Mouse (Mus musculus) midbrain, embryonic 12.5 days (tissue): ENCODE results near the gene Txk. TPM values are rescaled to one million over a fixed set of nuclear protein-coding genes. Genes with fewer than 3 reads are reported as not detected.

Experiments used
- ATAC-seq: fragments of 200-750 bp; cut with Nextera tagmentation; 2 replicates; pipeline ENCODE4 v1.8.0; 2017; ENCODE audit warnings: low read depth, moderate TSS enrichment, moderate library complexity; ENCODE audit not compliant: low FRiP score
- H3K27ac ChIP-seq: fragments of 300-500 bp; sonication (generic); replicated peaks from 2 replicates; pipeline ENCODE4 v1.5.1; 2016; ENCODE audit warnings: mild to moderate bottlenecking
- H3K27me3 ChIP-seq: fragments of 300-500 bp; sonication (generic); 2 replicates; pipeline ENCODE4 v1.6.1; 2016; ENCODE audit warnings: mild to moderate bottlenecking
- H3K36me3 ChIP-seq: fragments of 300-500 bp; sonication (generic); 2 replicates; pipeline ENCODE4 v1.6.1; 2016
- H3K4me1 ChIP-seq: fragments of 300-500 bp; sonication (generic); 2 replicates; pipeline ENCODE4 v1.6.1; 2016
- H3K4me2 ChIP-seq: fragments of 300-500 bp; sonication (generic); replicated peaks from 2 replicates; pipeline ENCODE4 v1.6.1; 2016; ENCODE audit warnings: mild to moderate bottlenecking, moderate library complexity
- H3K4me3 ChIP-seq: fragments of 300-500 bp; sonication (generic); 2 replicates; pipeline ENCODE4 v1.5.1; 2016; ENCODE audit warnings: mild to moderate bottlenecking
- H3K9ac ChIP-seq: fragments of 300-500 bp; sonication (generic); replicated peaks from 2 replicates; pipeline ENCODE4 v1.6.1; 2016; ENCODE audit warnings: mild to moderate bottlenecking, moderate library complexity
- H3K9me3 ChIP-seq: fragments of 300-500 bp; sonication (generic); 2 replicates; pipeline ENCODE4 v1.6.1; 2016; ENCODE audit warnings: mild to moderate bottlenecking
- WGBS: fragments of 180-500 bp; shearing (Covaris S2); methylation state at CpG from one replicate; pipeline ENCODE4 v1.1.7; 2016; 5-methylcytosine and 5-hydroxymethylcytosine counted together
- polyA plus RNA-seq: library from polyadenylated mRNA; unstranded; fragments of >200 nt; fragmentation: Nextera tagmentation; extraction: Ambion mirVana; gene quantifications from 2 replicates; pipeline ENCODE4 v1.2.1, GENCODE M21; 2016

Gene Txk
- polyA plus RNA-seq, 1 experiment from 2014 or later: 0.08 TPM

GRCm38 (mm10) chr5:72748659-72749265 is 3.8 kb downstream of the Txk start:
- Histone ChIP-seq H3K9me3 (no peaks in the 10 kb centered on the region), H3K4me3 (no peak overlapping the region), H3K27me3 (no peaks in the 10 kb centered on the region), H3K4me1 (0 out of 2 replicates have a peak, but pooled peaks cover 3% of the 10 kb centered on the region), H3K4me2 (no peak overlapping the region), H3K27ac (no peak overlapping the region), H3K36me3 (no peaks in the 10 kb centered on the region), H3K9ac (no peak overlapping the region)
- 75% methylated on average over 7 of the region's 7 CpGs for WGBS
- no peak for ATAC-seq

GRCm38 (mm10) chr5:72747384-72747783 is 5.2 kb downstream of the Txk start:
- Histone ChIP-seq H3K27ac (no peak overlapping the region), H3K4me1 (0 out of 2 replicates have a peak, but pooled peaks cover 3% of the 10 kb centered on the region), H3K4me2 (no peak overlapping the region), H3K27me3 (no peaks in the 10 kb centered on the region), H3K9me3 (no peaks in the 10 kb centered on the region), H3K36me3 (no peaks in the 10 kb centered on the region), H3K4me3 (no peak overlapping the region), H3K9ac (no peak overlapping the region)
- 78% methylated on average over 4 of the region's 4 CpGs for WGBS
- no peak for ATAC-seq

DNA sequence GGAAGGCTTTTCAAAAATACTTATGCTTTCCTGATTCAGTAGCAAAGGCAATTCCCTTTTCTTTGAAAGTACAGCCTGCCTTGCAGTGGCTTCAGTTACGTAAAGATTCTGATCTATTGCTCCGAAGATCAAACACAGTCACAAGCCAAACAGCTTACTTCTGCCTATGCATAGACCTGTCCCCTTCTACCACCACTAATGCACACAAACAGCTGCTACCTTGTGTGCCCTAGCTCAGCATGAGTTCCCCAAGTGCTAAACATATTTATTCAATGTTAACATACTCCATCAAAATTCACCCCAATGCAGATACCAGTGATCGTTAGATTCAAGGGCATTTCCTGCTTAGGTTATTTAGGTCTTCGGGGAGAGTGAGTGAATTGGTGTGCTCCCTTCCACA is 6.1 kb downstream of the Txk start:
- H3K36me3 ChIP-seq: no peaks in the 10 kb centered on the region
- no peak overlapping the region for H3K4me2 ChIP-seq
- WGBS: 89% methylated on average over 4 of the region's 4 CpGs
- H3K4me1 ChIP-seq: 0 out of 2 replicates have a peak, but pooled peaks cover 3% of the 10 kb centered on the region
- no peaks in the 10 kb centered on the region for H3K27me3 ChIP-seq
- H3K27ac ChIP-seq: no peak overlapping the region
- H3K9ac ChIP-seq: no peak overlapping the region
- no peak overlapping the region for H3K4me3 ChIP-seq
- H3K9me3 ChIP-seq: no peaks in the 10 kb centered on the region
- no peak for ATAC-seq

GRCm38 (mm10) chr5:72743103-72743502 is 9.5 kb downstream of the Txk start:
- Histone ChIP-seq H3K27me3 (no peaks in the 10 kb centered on the region), H3K27ac (no peak overlapping the region), H3K4me3 (no peak overlapping the region), H3K9ac (no peak overlapping the region), H3K4me1 (no peaks in the 10 kb centered on the region), H3K36me3 (no peaks in the 10 kb centered on the region), H3K4me2 (no peak overlapping the region), H3K9me3 (no peaks in the 10 kb centered on the region)
- ATAC-seq: no peak
- 94% methylated on average over 6 of the region's 6 CpGs for WGBS

DNA sequence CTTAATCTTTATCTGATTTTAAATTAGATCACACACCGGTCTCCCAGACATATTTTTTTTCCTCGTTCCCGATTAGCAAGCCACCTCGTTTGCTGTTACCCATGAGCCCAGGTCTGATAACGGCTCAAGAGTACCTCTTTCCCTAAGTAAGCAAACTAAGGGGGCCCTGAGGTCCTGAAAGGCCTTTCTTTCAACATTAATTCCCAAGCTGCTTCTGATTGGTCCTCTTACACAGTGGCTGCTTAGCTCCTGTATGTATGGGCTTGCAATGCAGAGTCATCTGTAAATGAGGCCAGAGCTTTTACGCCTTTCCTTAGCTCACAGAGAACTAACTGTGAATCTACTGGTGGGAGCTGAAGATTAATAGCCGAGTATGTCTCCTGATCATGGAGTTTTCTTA is 15.7 kb downstream of the Txk start:
- H3K4me2 ChIP-seq: no peak overlapping the region
- H3K27ac ChIP-seq: no peak overlapping the region
- H3K4me3 ChIP-seq: no peak overlapping the region
- H3K4me1 ChIP-seq: no peaks in the 10 kb centered on the region
- no peaks in the 10 kb centered on the region for H3K36me3 ChIP-seq
- H3K27me3 ChIP-seq: no peaks in the 10 kb centered on the region
- ATAC-seq: no peak
- 76% methylated on average over 7 of the region's 7 CpGs for WGBS
- H3K9me3 ChIP-seq: no peaks in the 10 kb centered on the region
- H3K9ac ChIP-seq: no peak overlapping the region

- Histone ChIP-seq H3K4me1 (no peaks in the 10 kb centered on the region), H3K9me3 (no peaks in the 10 kb centered on the region), H3K4me2 (no peak overlapping the region), H3K4me3 (no peak overlapping the region), H3K27ac (no peak overlapping the region), H3K9ac (no peak overlapping the region), H3K27me3 (no peaks in the 10 kb centered on the region), H3K36me3 (no peaks in the 10 kb centered on the region)
- ATAC-seq: no peak
- WGBS: 90% methylated on average over 8 of the region's 8 CpGs
Measured at GRCm38 (mm10) chr5:72736437-72736836, 16.1 kb downstream of the Txk start.

GRCm38 (mm10) chr5:72735763-72736162 is 16.8 kb downstream of the Txk start:
- Histone ChIP-seq H3K27ac (no peak overlapping the region), H3K4me3 (no peak overlapping the region), H3K36me3 (no peaks in the 10 kb centered on the region), H3K4me1 (no peaks in the 10 kb centered on the region), H3K9me3 (no peaks in the 10 kb centered on the region), H3K27me3 (no peaks in the 10 kb centered on the region), H3K4me2 (no peak overlapping the region), H3K9ac (no peak overlapping the region)
- ATAC-seq: no peak
- WGBS: 66% methylated on average over 7 of the region's 7 CpGs

DNA sequence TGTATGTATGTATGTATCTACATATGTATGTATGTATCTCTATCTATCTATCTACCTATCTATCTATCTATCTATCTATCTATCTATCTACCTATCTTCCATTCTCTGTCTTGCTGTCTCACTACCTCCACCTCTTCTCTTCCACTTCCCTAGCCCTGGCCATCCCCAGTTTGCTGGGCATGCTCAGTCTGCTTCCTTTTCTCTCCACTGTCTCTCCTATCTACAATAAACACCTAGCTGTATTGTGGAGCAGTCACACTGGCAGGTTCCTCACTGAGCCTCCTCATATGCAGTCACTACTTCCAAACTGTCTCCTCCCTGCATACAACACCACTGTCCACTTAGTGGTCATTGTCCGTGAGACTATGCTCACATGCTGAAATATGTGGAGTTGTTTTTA is 19.7 kb downstream of the Txk start:
- no peak overlapping the region for H3K4me2 ChIP-seq
- H3K4me1 ChIP-seq: no peaks in the 10 kb centered on the region
- H3K36me3 ChIP-seq: no peaks in the 10 kb centered on the region
- H3K4me3 ChIP-seq: no peak overlapping the region
- 83% methylated on average over 1 of the region's 1 CpGs for WGBS
- H3K9me3 ChIP-seq: no peaks in the 10 kb centered on the region
- H3K9ac ChIP-seq: no peak overlapping the region
- ATAC-seq: no peak
- no peak overlapping the region for H3K27ac ChIP-seq
- H3K27me3 ChIP-seq: no peaks in the 10 kb centered on the region

DNA sequence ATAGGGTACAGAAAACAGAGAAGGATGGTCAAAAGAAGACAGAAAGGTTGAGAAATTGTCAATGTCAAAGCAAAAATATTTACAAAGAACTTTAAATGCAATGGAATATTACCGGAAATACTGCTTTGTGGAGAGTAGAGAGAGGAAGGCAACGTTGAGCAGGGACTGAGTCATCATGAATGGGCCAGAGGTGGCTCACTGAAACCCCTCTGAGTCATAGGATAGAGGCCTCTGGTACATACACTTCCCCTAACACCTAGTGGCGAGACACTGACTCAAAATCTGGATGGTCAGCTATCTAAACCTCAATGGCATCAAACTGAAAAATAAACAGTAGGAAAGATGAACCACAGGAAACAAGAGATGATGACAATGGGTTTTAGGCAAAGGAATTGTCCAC is 27.2 kb downstream of the Txk start:
- no peak for ATAC-seq
- no peak overlapping the region for H3K4me3 ChIP-seq
- H3K4me2 ChIP-seq: no peak overlapping the region
- H3K9me3 ChIP-seq: no peaks in the 10 kb centered on the region
- no peaks in the 10 kb centered on the region for H3K4me1 ChIP-seq
- no peak overlapping the region for H3K9ac ChIP-seq
- no peaks in the 10 kb centered on the region for H3K36me3 ChIP-seq
- H3K27ac ChIP-seq: no peak overlapping the region
- H3K27me3 ChIP-seq: no peaks in the 10 kb centered on the region
- WGBS: 82% methylated on average over 3 of the region's 3 CpGs

DNA sequence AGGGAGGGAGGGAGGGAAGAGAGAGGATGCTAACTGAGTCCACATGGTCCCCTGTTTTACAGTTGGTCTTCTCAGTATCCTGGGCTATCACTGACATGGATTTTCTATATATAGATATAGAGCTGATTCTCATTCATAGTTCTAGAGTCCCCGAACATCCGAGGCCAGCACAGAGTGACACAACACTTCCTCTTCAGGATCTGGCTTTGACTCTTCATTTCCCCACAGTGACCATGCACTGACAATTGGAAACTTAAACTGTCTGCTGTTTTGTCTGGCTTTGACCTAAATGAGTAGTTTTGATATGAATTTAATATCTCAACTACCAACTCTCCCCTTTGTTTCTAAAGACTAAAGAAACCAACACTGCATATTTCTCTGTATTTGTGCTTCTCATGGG is 29.1 kb downstream of the Txk start:
- Histone ChIP-seq H3K36me3 (no peaks in the 10 kb centered on the region), H3K27me3 (no peaks in the 10 kb centered on the region), H3K9ac (no peak overlapping the region), H3K4me3 (no peak overlapping the region), H3K4me1 (no peaks in the 10 kb centered on the region), H3K4me2 (no peak overlapping the region), H3K9me3 (no peaks in the 10 kb centered on the region), H3K27ac (no peak overlapping the region)
- 82% methylated on average over 2 of the region's 2 CpGs for WGBS
- no peak for ATAC-seq

GRCm38 (mm10) chr5:72720587-72720986 is 32.0 kb downstream of the Txk start:
- ATAC-seq: no peak
- H3K36me3 ChIP-seq: no peaks in the 10 kb centered on the region
- H3K4me2 ChIP-seq: no peak overlapping the region
- H3K4me1 ChIP-seq: no peaks in the 10 kb centered on the region
- H3K9me3 ChIP-seq: no peaks in the 10 kb centered on the region
- H3K4me3 ChIP-seq: no peak overlapping the region
- H3K9ac ChIP-seq: no peak overlapping the region
- no peaks in the 10 kb centered on the region for H3K27me3 ChIP-seq
- no peak overlapping the region for H3K27ac ChIP-seq
- WGBS: 64% methylated on average over 7 of the region's 7 CpGs

DNA sequence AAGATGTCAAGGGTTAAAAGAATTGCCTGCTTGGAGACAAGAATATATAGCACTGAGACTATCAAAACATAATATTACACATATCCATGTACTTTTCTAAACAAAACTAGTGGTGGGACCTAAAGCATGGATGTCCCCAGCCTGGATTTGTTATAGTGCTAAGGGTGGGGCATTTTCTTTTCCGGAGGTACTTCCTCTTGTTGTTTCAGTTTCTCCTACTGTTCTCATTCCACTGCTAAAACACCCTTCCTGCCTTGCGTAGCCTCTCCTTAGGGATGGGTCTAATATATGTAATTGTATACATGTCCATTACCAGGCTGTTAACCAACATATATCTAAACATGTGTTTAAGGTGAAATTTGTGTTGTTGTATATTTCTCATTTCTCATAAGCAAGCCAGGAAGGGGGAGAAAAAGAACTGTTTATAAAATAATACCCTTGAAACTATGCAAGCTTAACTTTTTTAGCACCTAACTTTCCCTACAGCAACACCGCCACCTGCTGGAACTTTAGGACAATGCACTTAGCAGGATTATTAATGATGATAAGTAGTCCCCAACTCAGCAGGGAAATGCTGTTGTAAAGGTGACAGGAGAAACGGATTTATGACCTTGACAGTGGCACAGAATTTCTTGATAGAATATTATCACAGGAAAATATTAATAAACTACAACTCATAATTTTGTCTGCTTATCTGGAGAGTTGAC is 41.9 kb downstream of the Txk start:
- H3K9me3 ChIP-seq: no peaks in the 10 kb centered on the region
- no peak for ATAC-seq
- no peak overlapping the region for H3K27ac ChIP-seq
- no peaks in the 10 kb centered on the region for H3K4me1 ChIP-seq
- no peak overlapping the region for H3K4me2 ChIP-seq
- H3K27me3 ChIP-seq: no peaks in the 10 kb centered on the region
- WGBS: 31% methylated on average over 4 of the region's 4 CpGs
- H3K36me3 ChIP-seq: no peaks in the 10 kb centered on the region
- H3K9ac ChIP-seq: no peak overlapping the region
- H3K4me3 ChIP-seq: no peak overlapping the region

- Histone ChIP-seq H3K4me1 (no peaks in the 10 kb centered on the region), H3K27me3 (no peaks in the 10 kb centered on the region), H3K9ac (no peak overlapping the region), H3K36me3 (no peaks in the 10 kb centered on the region), H3K27ac (no peak overlapping the region), H3K4me3 (no peak overlapping the region), H3K9me3 (no peaks in the 10 kb centered on the region), H3K4me2 (no peak overlapping the region)
- 91% methylated on average over 9 of the region's 9 CpGs for WGBS
- ATAC-seq: no peak
Measured at GRCm38 (mm10) chr5:72709976-72710375, 42.6 kb downstream of the Txk start.
